Mouse (Mus musculus): ENCODE measurements around the gene Carm1.

DNA sequence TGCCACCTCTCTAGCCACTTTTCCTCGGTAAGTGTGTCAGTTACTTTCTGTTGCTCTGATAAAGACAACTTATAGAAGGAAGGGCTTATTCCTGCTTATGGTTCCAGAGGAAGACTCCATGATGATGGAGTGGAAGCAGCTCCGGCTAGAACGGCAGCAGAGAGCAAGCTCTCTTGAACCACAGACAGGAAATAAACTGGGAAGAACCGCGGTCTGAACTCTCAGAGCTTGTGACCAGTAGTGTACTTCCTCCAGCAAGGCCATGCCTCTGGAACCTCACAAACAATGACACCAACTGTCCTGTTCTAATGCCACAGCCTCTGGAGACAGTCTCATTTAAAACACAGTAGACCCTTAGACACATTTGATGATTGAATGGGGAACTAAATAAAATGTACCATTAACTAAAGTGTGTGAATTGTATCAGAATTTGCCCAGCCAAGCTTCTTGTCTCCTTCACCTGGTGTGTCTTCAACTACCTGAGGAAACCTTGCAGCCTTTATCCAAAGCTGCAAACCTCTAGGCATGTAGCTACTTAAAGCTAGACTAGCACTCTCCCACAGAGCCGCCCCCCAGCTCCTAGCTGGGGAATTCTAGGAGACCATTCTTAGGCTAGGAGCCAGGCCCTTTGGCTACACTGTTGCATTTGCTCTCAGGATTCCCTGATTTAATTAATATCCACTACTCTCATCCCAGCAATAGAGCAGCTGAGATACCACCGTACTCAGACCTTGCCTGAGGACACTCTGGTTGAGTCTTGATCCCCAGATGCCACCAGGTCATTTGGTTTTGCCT is 21.4 kb upstream of the Carm1 start:
- TF ChIP-seq CTCF (IDR thresholded peaks at IDR 0.05; ENCODE audit: insufficient read depth, low read depth, low read length) (no peak), POLR2A (IDR thresholded peaks at IDR 0.05; ENCODE audit: insufficient read depth, low read depth, low read length) (no peak)
